ENCODE assay signal across 22 mouse cellular contexts in genomic region chr13:4249347-4249746, GRCm38 (mm10). TPM values are rescaled to one million over a fixed set of nuclear protein-coding genes. Genes with fewer than 3 reads are reported as not detected.
DNase-seq lines count a peak whose midpoint lies in the region; ATAC-seq and TF ChIP-seq lines count a peak whose summit lies in the region.
"Had no signal": no experiment of that assay in that cellular context is flagged by ENCODE, and none has a peak within 500 bp of the region (broad histone marks: within the 10 kb centered on the region; RNA-seq: fewer than 3 reads in every experiment).

No protein-coding gene starts in this region.

- no peak overlapping the region for H3K4me3 ChIP-seq in kidney, embryonic 14.5 days (ENCODE audit: low read length)
- H3K4me3 ChIP-seq in kidney, adult 2 months (ENCODE audit: insufficient read depth, low read depth, low read length) = no peak overlapping the region
- no peak overlapping the region for H3K4me3 ChIP-seq in kidney, postnatal 0 days (replicated peaks; ENCODE audit: low read depth, low read length)
- H3K4me3 ChIP-seq: forebrain, embryonic 10.5 days; forebrain, embryonic 13.5 days; gastrocnemius, adult 2 months; hindbrain, embryonic 12.5 days; hindbrain, embryonic 15.5 days had no signal

- no peak for DNase-seq in kidney, adult 2 months
- peak; percentile 75 for DNase-seq in kidney, postnatal 0 days (ENCODE audit: low spot score)
- no peak for DNase-seq in kidney, adult 9 months
- peak; percentile 4 for DNase-seq in ZHBTc4 (ENCODE audit: low read depth, low spot score)
- DNase-seq in adipocyte (ENCODE audit: low spot score) = no peak
- DNase-seq: adrenal gland, adult 8-10 months; adrenal gland, postnatal 25 days; cerebellum, adult 11-12 months; cerebellum, adult 8-10 months; cerebellum, postnatal 10 days; cerebellum, postnatal 36 days; gastrocnemius, adult 2 months; gastrocnemius, postnatal 14 days had no signal

- H3K27ac ChIP-seq in kidney, embryonic 14.5 days (ENCODE audit: low read depth, low read length) = no peak overlapping the region; the same call in 1 of the 2 replicates
- H3K27ac ChIP-seq in kidney, adult 2 months (ENCODE audit: insufficient read depth, low read depth, low read length) = no peak overlapping the region
- H3K27ac ChIP-seq in kidney, postnatal 0 days = no peak overlapping the region
- H3K27ac ChIP-seq: forebrain, embryonic 10.5 days; forebrain, embryonic 13.5 days; gastrocnemius, adult 2 months; hindbrain, embryonic 12.5 days; hindbrain, embryonic 15.5 days had no signal

- H3K4me2 ChIP-seq in kidney, embryonic 14.5 days (replicated peaks; ENCODE audit: low read depth, low read length) = no peak overlapping the region
- H3K4me2 ChIP-seq in kidney, postnatal 0 days (ENCODE audit: low read length) = no peak overlapping the region
- H3K4me2 ChIP-seq: forebrain, embryonic 13.5 days; heart, embryonic 11.5 days; hindbrain, embryonic 12.5 days; hindbrain, embryonic 15.5 days had no signal

- TF ChIP-seq POLR2A in kidney, adult 2 months (IDR thresholded peaks at IDR 0.05; ENCODE audit: low read depth, low read length) = no peak

- H3K36me3 ChIP-seq in kidney, embryonic 14.5 days (ENCODE audit: control insufficient read depth, insufficient read depth, low read length) = no peaks in the 10 kb centered on the region
- no peaks in the 10 kb centered on the region for H3K36me3 ChIP-seq in kidney, adult 2 months (ENCODE audit: control insufficient read depth, insufficient read depth, low read length)
- no peaks in the 10 kb centered on the region for H3K36me3 ChIP-seq in kidney, postnatal 0 days (ENCODE audit: insufficient read depth, low read length)
- H3K36me3 ChIP-seq: forebrain, embryonic 10.5 days; hindbrain, embryonic 12.5 days; hindbrain, embryonic 15.5 days had no signal

- H3K9ac ChIP-seq in kidney, embryonic 14.5 days (ENCODE audit: low read depth, low read length) = no peak overlapping the region
- H3K9ac ChIP-seq in kidney, postnatal 0 days (ENCODE audit: low read depth, low read length) = no peak overlapping the region
- H3K9ac ChIP-seq: forebrain, embryonic 13.5 days; hindbrain, embryonic 12.5 days; hindbrain, embryonic 15.5 days had no signal

- H3K27me3 ChIP-seq in kidney, embryonic 14.5 days (ENCODE audit: control insufficient read depth, insufficient read depth, low read length) = no peaks in the 10 kb centered on the region
- no peaks in the 10 kb centered on the region for H3K27me3 ChIP-seq in kidney, adult 2 months (replicated peaks; ENCODE audit: control insufficient read depth, insufficient read depth, low read length)
- H3K27me3 ChIP-seq in kidney, postnatal 0 days (ENCODE audit: insufficient read depth, low read length) = no peaks in the 10 kb centered on the region
- H3K27me3 ChIP-seq: forebrain, embryonic 13.5 days; hindbrain, embryonic 12.5 days; hindbrain, embryonic 15.5 days had no signal

- TF ChIP-seq CTCF in kidney, adult 2 months (conservative IDR thresholded peaks at IDR 0.05; ENCODE audit: insufficient read depth, insufficient read length, low read depth, low read length) = no peak
- no peak for TF ChIP-seq CTCF in kidney, postnatal 0 days (IDR thresholded peaks at IDR 0.05; ENCODE audit: low read depth)

- H3K4me1 ChIP-seq in kidney, embryonic 14.5 days (ENCODE audit: control insufficient read depth, insufficient read depth, low read length) = peaks cover 8% of the 10 kb centered on the region; the same call in 1 of the 2 replicates
- H3K4me1 ChIP-seq in kidney, adult 2 months (ENCODE audit: control insufficient read depth, insufficient read depth, low read length) = no peaks in the 10 kb centered on the region
- H3K4me1 ChIP-seq in kidney, postnatal 0 days (replicated peaks; ENCODE audit: insufficient read depth, low read length) = no peaks in the 10 kb centered on the region
- H3K4me1 ChIP-seq: forebrain, embryonic 13.5 days; hindbrain, embryonic 12.5 days; hindbrain, embryonic 15.5 days had no signal

- WGBS in kidney, embryonic 14.5 days = 25% methylated on average over 3 of the region's 3 CpGs
- 70% methylated on average over 3 of the region's 3 CpGs for WGBS in kidney, adult 2 months
- WGBS in kidney, postnatal 0 days = 29% methylated on average over 3 of the region's 3 CpGs

- peak; percentile 53; the same call in 1 of the 2 replicates for ATAC-seq in kidney, embryonic 14.5 days (ENCODE audit: low FRiP score, low TSS enrichment)
- 0 out of 2 replicates have a peak, but pooled peaks have one; percentile 40 for ATAC-seq in kidney, postnatal 0 days (replicated peaks; ENCODE audit: low FRiP score, low read depth)
- ATAC-seq: forebrain, embryonic 13.5 days; forebrain, embryonic 16.5 days had no signal

- H3K9me3 ChIP-seq in kidney, embryonic 14.5 days (ENCODE audit: control insufficient read depth, low read length) = no peaks in the 10 kb centered on the region
- H3K9me3 ChIP-seq in kidney, postnatal 0 days (replicated peaks; ENCODE audit: low read length) = no peaks in the 10 kb centered on the region
- H3K9me3 ChIP-seq: forebrain, embryonic 10.5 days; forebrain, embryonic 13.5 days; hindbrain, embryonic 12.5 days; hindbrain, embryonic 15.5 days had no signal

RNA-seq across cellular contexts. Expression of gene Akr1c19, which starts 20.8 kb away (rescaled TPM):
- polyA plus RNA-seq in kidney, embryonic 14.5 days (2014; fragmentation: Nextera tagmentation; extraction: Ambion mirVana) = 16.5 and 18.8 TPM in 2 replicates
- polyA plus RNA-seq in kidney, adult 2 months (2012; rRNA removed) = 16.5 and 24.1 TPM in 2 replicates
- 73.0 and 76.7 TPM in 2 replicates for polyA plus RNA-seq in kidney, postnatal 0 days (2015; fragmentation: Nextera tagmentation; extraction: Ambion mirVana)
- polyA plus RNA-seq: cortical plate, adult 2 months had no signal

RNA-seq across cellular contexts. Expression of gene Akr1c12, which starts 29.9 kb away (rescaled TPM):
- polyA plus RNA-seq in kidney, embryonic 14.5 days (2014; fragmentation: Nextera tagmentation; extraction: Ambion mirVana) = 2.4 and 2.5 TPM in 2 replicates
- 3.1 and 4.6 TPM in 2 replicates for polyA plus RNA-seq in kidney, adult 2 months (2012; rRNA removed)
- polyA plus RNA-seq in kidney, postnatal 0 days (2015; fragmentation: Nextera tagmentation; extraction: Ambion mirVana) = 6.2 and 6.8 TPM in 2 replicates
- polyA plus RNA-seq: cortical plate, adult 2 months; embryonic facial prominence, embryonic 11.5 days; forebrain, embryonic 13.5 days; forebrain, embryonic 16.5 days; hindbrain, embryonic 12.5 days had no signal

RNA-seq across cellular contexts. Expression of gene Akr1c13, which starts 58.4 kb away (rescaled TPM):
- 6.3 and 7.7 TPM in 2 replicates for polyA plus RNA-seq in kidney, embryonic 14.5 days (2014; fragmentation: Nextera tagmentation; extraction: Ambion mirVana)
- 12.8 and 17.2 TPM in 2 replicates for polyA plus RNA-seq in kidney, adult 2 months (2012; rRNA removed)
- polyA plus RNA-seq in kidney, postnatal 0 days (2015; fragmentation: Nextera tagmentation; extraction: Ambion mirVana) = 10.1 and 11.6 TPM in 2 replicates

Comparison
In these comparisons a context has a peak if more than half of its experiments do, and no peak if none do; other contexts are left out.
1. DNase-seq: peak in kidney, postnatal 0 days (single experiment) and ZHBTc4 (single experiment); none in kidney, adult 2 months (single experiment), kidney, adult 9 months (single experiment) and adipocyte (single experiment).